Mouse (Mus musculus): Measurements from ENCODE around the gene Naa60.

Gene Naa60

DNA sequence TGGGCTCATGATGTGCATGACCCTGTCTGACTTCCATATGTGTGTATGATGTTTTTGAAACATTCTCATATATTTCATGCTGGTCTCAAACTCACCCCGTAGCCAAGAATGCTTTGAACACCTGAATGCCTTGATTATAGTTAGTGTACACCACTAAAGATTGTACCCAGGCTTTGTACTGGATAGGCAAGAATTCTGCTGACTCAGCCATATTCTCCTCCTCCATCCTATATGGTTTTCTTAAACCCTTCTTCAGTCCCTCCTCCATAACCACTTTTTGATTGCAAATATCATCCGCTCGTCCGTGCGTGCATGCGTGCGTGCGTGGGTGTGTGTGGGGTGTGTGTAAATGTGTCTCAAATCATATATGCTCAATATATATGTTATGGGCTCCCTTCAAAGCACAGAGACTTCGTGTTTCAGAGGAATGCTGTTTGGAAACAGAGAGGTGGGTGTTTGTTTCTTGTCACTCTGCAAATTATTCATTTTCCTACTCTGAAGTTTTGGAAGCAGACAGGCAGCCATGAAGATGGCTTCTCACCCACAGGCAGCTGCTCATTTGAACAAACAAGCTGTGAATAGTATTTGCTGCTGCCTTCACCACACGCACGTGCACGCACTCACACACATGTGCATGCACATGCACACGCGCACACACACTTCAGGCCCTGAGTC lies 19.6 kb downstream of the Naa60 start:
- no peak for DNase-seq (ENCODE audit: low spot score)

DNA sequence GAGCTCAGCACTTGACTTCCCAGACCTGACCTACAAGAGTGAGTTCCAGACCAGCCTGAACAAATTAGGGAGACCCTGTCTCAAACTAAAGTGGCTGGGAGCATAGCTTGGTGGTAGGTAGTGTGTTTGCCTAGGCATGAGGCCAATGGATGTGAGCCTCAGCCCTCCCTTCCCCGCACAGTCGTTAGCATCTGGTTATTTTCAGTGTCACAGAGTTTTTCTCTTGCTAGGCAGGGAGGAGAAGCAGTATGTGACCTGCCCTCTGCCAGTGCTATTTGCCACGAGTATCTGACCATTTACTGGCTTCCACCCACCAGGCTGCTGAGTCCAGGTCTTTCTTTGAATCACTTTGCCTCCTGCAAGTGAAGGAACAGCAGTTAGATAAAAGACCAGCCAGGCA lies 21.6 kb downstream of the Naa60 start:
- DNase-seq (ENCODE audit: low spot score), result no peak

DNA sequence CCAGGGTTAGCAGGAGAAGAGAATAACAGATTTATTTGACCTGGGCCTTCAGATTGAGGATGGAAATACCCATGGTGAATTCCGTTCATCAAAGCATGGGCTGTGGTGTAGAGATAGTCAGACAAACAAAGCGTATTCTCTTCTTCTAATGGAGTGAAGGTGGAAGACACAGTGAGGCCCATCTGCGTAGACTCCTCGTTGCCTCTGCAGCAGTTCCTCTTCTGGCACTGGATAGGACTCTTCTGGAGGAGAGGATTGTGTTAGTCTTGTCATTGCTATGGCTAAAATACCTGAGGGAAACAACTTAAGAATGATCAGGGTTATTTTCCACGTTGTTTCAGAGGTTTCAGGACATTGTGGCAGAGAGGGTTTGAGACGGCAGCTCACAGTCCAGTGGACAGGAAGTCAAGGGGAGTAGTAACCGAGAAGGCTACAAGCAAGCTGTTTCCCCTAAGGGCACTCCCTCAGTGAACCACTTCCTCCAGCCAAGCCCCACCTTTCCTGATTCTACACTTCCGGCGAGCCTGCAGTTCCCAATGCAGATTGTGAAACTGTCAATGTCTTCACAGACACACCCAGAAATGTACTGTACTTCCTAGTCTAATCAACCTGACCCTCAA lies 23.1 kb downstream of the Naa60 start:
- no peak for DNase-seq (ENCODE audit: low spot score)

GRCm38 (mm10) chr16:3896046-3896445 lies 23.9 kb downstream of the Naa60 start:
- DNase-seq (ENCODE audit: low spot score), result no peak

DNA sequence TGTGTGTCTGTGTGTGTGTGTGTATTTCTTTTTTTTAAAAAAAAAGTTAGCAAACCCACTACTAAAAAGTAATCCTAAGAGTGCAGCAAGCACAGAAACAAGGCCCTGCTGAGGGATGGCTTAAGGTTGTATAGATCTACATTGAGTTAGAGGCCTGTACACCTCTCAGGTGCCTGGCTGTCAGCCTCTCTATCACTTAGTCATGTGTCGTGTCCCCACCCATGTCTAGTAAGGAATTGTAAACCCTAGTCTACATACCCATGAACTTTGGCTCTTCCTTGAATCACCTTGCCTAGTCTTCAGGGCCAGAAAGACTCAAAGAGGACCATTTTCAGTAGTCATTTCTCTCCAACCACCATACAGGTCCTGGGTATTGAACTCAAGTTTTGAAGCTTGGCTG lies 24.4 kb downstream of the Naa60 start:
- DNase-seq (ENCODE audit: low spot score), result no peak

DNA sequence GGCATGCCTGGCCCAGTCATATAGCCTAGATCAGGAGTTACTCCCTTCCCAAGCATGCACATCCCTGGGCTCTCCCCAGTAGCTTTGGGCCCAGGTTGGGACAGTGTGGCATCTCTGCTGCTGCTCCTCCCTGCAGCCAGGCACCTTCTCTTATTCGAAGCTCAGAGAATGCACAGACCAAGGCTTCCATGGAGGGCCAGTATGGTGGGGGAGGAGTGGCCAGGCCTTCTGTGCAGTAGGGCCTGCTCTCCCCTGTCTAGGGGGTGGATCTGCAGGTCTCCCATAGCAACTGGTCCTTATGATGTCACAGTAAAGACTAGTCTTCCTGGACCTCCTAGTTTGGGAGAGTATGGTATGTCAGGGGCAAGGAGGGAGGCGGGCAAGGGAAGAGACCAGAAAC lies 35.3 kb downstream of the Naa60 start:
- DNase-seq (ENCODE audit: low spot score), result no peak

DNA sequence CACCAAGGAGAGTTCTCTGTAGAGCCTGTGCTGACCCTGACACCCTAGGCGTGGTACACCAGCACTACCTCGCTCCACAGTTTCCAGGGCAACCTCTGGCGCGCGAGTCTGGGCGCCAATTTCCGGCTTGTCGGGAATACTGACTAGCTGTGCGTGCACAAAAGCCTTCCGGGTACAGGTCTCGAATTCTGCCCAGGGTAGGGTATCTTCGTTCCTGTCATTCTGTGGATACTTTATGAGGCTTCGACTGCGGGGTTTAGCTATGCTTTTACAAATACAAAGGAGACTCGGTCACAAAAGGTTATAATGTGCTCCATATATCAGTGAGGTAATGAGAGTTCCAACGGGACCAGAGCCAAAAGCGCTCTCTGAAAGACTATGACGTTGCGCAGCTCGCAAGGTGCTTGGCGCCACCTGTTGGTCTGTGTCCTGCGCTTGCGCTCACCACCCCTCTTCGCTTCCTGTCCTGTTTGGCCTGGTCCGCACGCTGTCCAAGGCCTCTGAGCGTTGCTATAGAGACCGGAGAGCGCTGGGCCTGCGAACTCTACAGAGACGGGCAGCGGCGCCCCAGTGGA lies 36.4 kb downstream of the Naa60 start, which contains the start of the genes 1700037C18Rik and Cluap1:
Gene 1700037C18Rik, minus strand, starts transcription at position 153 of the 575 bp plus-strand sequence.
Gene Cluap1, plus strand, starts transcription at position 265 of the 575 bp plus-strand sequence.
- peak; percentile 91 for DNase-seq (ENCODE audit: low spot score)

- no peak for DNase-seq (ENCODE audit: low spot score)
Observed at GRCm38 (mm10) chr16:3909118-3909517, 36.9 kb downstream of the Naa60 start.

DNA sequence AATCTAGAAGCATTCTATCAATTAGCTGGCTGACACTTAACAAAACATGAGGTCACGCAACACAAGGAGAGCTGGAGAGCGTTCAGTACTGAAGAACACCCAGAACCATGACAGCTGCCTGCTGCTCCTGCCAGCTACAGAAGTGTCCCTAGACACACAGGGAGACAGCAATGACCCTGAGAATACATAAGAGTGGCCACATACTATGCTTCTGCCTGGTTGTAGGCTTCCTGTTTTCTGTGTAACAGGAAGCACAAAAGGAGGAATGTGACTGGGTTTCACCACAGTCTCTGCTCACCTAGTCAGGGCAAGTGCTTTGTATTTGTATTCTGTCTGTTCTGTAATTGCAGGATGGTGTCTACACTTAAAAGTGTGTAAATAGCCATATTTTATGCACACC lies 48.6 kb downstream of the Naa60 start:
- no peak for DNase-seq (ENCODE audit: low spot score)

GRCm38 (mm10) chr16:3923515-3923914 lies 51.3 kb downstream of the Naa60 start:
- DNase-seq (ENCODE audit: low spot score), result no peak

- no peak for DNase-seq (ENCODE audit: low spot score)
Observed at GRCm38 (mm10) chr16:3923966-3924365, 51.8 kb downstream of the Naa60 start.

GRCm38 (mm10) chr16:3928582-3928981 lies 56.4 kb downstream of the Naa60 start:
- DNase-seq (ENCODE audit: low spot score), result no peak

GRCm38 (mm10) chr16:3929151-3929550 lies 57.0 kb downstream of the Naa60 start:
- no peak for DNase-seq (ENCODE audit: low spot score)

DNA sequence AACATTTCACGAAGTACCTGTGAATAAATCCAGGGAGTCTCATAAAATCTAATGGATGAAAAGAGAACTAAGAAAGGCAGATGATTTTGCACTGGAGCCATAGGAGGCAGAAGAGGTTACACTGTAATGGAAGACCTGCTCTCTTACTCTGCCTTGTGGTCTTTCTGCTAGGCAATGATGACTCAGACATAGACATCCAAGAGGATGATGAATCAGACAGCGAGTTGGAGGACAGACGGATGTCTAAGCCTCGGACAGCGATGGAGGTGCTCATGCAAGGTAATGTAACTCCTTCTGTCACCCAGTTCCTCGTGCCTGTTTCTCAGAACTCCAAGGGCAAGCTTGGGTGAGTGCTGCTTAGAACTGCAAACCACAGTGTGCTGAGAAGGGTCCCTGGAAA lies 61.4 kb downstream of the Naa60 start:
- no peak for DNase-seq (ENCODE audit: low spot score)

DNA sequence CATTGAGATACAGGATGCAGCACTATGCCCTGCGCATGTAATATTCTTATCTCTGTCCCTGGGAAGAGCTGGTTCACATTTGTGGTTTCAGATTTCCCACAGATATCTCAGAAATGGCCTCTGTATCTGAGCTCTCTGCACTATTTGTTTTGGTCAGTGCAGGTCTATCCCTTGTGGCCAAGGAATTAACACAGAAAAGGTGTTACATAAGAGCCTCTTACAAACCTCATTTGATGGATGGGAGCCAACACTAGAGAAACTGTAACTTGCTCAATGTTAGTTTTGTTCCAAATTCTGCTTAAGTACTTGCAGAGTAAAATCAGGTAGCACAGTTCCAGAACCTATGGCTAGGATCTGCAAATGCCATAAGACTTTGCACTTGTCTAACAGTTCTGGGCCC lies 61.9 kb downstream of the Naa60 start:
- no peak for DNase-seq (ENCODE audit: low spot score)

- no peak for DNase-seq (ENCODE audit: low spot score)
Observed at GRCm38 (mm10) chr16:3934701-3935100, 62.5 kb downstream of the Naa60 start.

- no peak for DNase-seq (ENCODE audit: low spot score)
Observed at GRCm38 (mm10) chr16:3951141-3951540, 79.0 kb downstream of the Naa60 start.

Measured in ovary, postnatal 36 days (tissue).